Mouse (Mus musculus): Measurements from ENCODE around the gene Ecel1.
A peak's percentile ranks its signal among the peaks of the same experiment; 100 is the strongest.

The Ecel1 gene

DNA sequence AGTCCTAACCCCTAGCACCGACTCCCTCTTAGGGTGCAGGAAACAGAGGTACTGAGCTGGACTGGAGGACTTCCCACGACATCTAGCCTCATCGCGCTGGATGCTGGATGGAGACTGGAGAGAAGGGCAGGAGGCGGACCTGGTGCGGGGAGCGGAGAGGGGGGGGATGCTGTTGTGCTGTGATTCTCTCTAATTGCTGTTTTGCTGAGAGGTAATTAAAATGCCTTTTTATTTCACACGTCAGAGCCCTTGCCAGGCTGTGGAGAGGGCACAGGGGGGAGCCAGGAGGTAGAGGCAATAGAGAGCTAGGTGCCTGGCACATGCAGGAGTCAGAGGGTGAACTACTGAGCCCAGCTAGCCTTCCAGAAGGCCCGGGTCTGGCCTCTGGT lies 8.5 kb upstream of the Ecel1 start:
- no peak for DNase-seq

DNA sequence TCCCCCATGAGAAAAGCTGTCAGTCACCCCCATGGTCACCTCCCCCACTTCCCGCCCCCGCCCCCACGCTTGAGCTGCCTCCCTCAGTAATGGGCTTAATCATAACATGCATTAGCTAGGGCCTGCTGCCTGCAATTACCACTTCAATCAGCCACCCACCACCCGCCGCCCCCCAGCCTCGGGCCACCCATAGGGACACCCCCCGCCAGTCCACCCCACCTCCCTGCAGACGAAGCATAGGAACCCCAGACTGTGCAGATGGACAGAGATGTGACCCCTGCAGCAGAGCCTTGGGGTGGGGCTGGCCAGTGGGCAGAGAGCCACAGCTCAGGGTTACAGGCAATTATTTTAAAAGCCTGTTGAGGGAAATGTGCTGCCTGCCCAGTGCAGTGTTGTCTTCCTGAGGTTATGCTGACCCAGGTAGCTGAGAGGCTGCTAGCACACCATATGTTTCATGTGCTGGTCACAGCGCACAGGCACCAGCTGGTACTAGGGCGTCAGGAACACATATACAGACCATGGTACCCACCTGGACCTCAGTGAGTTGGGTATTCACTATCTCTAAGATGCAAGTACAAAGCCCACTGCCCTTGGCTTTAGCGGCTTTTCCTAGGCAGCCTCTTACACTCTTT lies 8.0 kb upstream of the Ecel1 start:
- no peak for DNase-seq

DNA sequence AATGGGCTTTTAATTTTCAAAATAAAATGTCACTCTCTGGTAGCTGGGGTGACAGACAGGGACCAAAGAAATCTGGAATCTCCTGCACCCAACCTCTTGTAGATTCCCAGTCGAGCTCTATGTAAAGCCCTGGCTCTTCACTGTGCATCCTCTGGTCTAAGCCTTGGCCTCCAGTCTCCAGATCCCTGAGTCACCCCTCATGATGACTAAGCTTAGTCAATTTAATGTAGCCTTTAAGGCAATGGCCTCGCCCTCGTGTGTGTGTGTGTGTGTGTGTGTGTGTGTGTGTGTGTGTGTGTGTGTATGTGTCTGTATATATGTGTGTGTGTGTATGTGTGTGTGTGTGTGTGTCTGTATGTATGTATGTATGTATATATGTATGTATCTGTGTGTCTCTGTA lies 3.1 kb upstream of the Ecel1 start:
- DNase-seq: no peak

DNA sequence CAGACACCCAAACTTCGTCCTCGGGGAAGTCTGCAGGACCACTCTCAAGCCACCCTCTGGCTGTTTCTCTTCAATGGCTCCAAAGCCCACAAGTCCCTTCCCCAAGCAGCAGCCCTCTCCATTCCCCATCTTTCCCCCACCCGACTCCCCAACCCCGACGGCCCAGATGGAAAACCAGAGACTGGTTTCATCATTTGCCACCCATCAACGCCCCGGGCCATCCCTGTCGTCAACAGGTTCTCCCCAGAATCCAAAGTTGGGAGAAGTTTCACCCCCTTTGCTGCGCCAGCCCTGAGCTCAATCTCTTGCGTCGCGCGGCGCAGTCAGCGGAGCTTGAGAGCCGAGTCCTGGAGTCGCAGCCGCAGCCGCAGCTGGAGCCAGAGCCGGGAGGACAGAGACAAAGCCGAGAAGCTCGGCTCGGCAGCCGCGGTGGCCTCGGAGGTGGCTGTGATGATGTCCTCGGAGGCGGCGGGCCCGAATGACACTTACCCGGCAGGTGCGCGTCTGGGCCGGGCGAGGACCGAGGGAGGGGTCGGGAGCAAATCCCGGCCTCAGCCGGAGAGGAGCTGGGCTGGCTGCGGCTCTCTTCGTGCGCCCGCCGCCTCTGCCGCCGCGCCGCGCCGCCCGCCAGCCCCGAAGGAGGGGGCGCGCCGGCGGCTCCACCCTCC lies 656 bp downstream of the Ecel1 start:
- DNase-seq: peak; percentile 19

DNA sequence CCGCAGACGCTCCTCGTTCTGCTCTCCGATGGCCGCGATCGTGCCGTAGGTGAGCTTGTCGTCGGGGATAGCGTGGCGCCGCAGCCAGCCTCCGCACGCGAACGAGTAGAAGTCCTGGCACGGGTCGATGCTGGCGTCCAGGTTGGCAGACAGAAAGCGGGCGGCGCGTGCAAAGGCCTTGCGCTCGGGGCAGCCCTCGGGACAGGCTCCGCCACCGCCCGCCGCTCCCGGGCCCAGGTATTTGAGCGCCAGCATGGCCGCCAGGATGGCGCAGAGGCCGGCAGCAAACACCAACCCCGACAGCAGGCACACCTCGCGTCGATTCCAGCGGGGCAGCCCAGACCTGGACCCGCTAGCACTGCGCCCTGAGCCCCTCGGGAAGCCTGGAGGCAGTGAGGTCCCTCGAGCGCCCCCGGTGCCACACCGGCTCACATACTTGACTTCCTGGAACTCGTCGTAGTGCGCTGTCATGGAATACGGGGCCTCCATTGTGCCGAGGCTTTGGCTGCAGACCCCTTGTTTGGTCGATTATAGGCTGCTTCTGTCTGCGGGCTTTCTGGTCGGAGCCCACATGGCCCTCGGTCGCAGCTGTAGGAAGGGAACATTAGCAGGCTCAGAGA lies 1.7 kb downstream of the Ecel1 start:
- no peak for DNase-seq

DNA sequence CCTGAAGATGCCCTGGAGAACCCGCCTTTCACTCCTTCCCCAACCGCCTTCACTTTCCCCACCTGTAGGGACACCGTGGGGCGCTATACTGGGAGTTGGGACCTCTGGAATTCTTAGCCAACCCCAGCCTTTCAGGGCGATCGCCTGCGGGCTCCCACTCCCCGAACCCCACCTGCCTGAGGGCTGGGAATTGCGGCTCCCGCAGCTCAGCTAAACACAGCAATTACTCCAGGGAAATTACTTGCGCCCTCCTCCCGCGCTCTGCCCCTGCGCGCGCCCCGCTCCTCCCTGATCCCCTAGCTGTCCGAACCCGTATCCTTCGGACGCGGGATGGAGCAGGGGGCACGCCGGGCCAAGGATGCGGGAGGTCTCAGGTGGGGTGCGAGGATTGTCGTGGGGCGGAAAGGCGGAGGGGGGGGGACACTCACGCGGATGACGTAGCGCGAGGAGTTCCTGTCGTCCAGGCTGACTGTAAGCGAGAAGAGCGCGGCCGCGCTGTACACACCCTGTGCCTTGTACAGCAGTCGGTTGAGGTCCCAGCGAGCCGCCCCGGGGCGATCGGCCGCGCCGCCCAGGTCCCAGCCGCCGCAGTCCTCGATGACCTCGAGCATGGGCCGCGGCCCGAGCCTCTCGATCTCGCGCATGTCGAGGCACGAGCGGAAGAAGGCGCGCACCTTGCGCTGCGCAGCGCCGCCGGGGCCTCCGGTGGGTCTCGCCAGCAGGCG lies 2.4 kb downstream of the Ecel1 start:
- DNase-seq: no peak

DNA sequence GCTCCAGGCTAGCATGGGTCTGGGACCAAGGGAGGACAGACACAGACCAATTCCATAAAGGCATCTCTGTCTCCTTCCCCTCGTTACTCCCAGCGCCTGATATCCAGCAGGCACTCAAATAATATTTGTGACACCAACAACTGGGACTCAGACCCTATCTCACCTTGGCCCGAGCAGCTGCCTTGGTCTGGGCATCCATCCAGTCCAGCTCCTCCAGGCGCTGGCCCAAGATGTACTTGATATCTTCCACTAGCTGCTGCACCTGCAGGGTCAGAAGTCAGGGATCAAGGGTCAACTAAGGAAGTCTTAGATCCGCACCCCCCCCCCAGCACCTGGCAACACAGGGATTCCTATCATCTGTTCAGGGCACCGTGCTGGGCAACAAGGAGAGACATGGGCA lies 5.0 kb downstream of the Ecel1 start:
- no peak for DNase-seq

DNA sequence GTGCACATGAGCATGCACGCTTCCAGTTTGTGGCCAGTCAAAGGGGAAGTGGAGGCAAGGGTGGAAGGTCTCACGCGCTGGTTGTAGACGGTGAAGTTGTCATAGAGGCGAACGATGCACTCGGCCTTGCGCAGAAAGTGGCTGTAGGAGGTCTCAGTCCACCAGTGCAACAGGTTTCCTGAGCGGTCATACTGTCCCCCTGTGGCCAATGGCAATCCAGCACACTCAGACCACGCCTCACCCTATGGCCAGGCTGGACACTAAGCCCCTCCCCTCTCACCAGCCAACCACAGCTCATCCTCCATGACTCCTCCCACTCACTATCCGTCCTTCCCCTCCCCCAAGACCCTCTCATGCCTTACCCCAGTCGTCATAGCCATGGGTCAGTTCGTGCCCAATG lies 6.9 kb downstream of the Ecel1 start:
- no peak for DNase-seq

DNA sequence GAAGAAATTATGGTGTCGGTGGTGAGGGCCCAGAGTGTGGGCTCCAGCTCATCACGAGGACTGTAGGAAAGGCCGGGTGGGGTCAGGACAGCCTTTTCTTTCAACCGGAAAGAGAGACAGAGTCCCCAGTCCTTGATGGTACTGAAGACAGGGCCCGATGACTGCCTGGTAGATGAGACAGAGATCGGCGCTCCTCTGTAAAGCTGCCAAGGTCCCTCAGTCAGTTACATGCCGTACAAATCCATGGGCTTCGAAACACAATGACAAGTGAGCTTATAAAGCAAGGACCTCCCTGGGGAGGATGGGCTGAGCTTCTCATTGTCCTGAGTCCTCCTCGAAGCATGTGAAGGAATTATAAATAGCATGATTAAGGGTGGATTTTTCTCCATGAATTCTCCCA lies 13.2 kb downstream of the Ecel1 start:
- DNase-seq: no peak

DNA sequence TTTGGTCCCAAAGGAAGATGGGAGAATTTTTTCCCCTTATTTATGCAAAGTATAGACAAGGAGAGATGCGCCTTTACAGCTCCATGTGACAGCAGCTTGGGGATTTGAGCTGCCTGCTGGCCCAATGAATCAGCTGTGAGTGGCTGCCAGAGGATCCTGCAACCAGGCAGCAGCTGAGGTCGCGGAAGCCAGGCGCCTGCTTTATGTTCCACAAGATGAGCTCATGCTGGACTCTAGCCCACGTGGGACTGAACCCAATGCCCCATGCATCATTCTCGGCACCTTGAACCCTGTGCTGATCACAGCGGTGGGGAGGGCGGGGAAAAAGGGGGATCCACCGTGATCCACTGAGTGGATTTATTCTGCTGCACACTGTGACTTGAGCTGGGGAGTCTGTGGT lies 13.9 kb downstream of the Ecel1 start:
- no peak for DNase-seq

DNA sequence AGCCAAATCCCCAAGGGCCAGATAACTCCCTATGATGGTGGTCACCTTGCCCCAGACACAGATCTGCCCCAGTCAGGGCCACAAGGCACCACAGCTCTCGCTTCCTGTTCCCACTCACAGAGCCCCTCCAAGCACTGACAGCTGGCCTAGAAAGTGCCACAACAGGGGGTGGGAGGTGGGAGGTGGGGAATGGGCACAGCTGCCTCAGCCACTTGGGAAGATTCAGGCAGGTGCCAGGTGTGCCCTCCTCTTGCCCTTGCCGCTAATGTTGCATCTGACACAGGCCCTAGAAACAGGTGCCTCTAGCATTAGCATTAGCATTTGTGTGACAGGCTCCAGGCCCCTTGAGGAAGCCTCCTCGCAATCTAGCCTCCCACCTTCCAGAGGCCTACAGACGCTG lies 14.8 kb downstream of the Ecel1 start:
- no peak for DNase-seq

DNA sequence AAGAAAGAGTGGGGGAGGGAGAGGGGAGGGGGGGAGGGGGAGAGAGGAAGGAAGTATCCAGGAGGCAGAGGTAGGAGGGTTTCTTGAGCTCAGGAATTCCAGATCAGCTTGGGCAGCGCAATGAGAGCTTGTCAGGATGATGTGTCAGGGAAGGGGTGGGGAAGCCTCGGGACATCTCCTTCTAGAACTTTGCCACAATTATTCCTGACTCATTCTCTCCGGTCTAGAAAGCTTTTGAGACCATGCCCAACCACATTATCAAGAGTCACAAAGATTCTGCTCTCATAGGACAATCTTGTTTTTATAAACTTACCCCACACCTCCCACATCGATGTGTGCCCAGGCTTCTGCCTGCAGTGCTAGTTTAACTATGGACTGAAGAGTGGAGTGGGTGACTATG lies 24.5 kb downstream of the Ecel1 start:
- no peak for DNase-seq

DNA sequence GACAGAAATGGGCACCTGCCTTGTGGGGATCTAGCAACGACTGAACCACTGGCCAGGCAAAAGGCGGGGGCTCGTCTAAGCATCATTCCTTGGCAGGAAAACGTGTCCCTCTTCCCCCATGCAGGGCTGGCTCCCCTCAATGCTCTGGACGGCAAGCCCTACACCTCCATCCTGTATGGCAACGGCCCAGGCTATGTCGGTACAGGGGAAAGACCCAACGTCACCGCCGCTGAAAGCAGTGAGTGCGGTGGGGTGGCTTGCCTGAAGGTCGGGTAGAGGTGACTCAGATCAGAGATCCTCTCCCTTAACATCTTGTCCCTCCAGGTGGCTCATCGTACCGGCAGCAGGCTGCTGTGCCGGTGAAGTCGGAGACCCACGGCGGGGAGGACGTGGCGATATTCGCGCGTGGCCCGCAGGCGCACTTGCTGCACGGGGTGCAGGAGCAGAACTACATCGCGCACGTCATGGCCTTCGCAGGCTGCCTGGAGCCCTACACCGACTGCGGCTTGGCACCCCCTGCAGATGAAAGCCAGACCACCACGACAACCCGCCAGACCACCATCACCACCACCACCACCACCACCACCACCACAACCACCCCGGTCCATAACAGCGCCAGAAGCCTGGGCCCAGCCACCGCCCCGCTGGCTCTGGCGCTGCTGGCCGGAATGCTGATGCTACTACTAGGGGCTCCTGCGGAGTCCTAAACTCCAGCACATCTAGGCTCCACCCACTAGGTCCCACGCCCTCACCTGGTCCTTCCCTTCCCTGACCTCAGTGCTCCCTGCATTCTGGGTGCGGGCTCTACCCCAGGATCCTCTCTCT lies 28.9 kb downstream of the Ecel1 start:
- peak; percentile 45 for DNase-seq

DNA sequence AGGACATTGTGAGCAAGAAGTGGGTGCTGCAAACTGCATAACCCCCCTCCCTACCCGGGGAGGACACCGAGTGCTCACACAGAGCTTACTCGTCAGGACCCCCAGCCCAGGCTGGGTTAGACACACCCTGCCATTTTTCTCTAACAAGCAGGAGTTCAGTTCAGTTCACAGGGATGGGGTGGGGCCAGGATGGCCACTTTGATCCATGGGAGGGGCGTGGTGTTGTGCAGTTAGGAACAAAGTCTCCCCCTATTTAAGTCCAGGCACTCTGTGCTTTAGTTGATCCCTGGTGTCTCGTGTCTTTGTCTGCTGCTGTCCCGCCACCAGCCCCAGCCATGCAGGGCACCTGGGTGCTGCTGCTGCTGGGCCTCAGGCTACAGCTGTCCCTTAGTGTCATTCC lies 31.6 kb downstream of the Ecel1 start, which contains the start of gene Akp3:
Gene Akp3, plus strand, starts transcription at position 301 of the 400 bp plus-strand sequence.
- no peak for DNase-seq

DNA sequence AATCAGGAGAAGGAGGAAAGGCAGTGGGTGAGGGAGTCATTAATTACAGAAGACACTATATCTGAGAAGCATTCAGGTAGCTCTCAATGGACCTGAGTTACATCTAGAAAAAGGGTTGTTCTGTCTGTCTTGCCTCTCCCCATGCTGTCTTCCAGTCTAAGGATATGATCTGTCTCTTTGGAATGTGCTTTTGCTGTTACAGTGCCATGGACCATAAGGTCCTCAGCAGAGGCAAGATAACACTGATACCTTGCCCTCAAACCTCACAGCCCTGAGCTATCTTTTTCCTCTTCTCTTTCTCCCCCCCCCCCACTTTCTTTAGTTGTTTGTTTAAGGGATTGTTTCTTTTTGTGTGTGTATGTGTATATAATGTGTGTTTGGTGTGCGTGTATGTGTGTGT lies 41.5 kb downstream of the Ecel1 start:
- DNase-seq: no peak

DNA sequence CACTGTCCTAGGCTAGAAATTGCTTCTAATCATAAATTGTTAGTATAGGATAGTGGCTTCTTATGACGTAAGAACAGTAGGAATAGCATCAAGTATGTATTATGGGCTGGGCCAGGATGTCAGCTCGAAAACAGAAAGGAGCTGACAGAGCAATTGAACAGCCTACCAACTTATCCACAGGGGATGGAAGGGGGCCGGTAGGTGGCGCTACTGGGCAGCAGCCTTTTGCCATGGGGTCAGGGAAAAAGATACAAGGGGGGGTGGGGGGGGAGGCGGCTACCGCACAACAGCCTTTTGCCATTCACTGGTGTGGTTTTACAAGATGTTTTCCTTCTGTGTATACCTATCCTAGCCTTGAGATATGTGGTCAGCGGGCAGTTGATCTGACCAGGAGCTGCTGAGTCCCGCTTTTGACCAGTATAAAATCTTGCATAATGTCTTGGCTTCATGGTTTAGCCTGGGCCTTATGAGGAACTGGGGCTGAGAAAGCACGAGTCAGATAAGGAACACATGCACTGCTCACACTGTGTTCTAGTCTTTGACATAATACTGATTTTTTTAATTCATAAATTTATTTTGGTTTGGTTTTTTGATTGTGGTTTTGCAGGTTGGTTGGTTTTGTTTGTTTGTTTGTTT lies 44.5 kb downstream of the Ecel1 start:
- no peak for DNase-seq

DNA sequence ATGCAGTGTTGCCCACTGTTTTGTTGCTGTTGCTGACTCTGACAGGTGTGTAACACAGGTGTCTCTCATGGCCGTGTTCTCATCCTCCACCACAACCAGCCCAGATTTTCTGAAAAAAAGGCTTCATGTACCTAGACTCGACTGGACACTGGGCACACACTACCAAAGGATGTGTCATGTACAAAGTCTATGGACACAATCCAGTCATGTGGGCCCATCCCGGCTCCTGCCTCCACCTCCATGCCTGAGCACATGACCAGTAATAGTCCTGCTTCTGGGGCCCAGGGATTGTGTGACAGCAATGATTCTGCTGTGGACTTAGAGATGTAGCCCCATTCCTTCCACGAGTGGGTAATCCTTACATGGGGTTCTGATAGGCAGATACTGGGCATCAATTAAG lies 47.8 kb downstream of the Ecel1 start:
- no peak for DNase-seq

DNA sequence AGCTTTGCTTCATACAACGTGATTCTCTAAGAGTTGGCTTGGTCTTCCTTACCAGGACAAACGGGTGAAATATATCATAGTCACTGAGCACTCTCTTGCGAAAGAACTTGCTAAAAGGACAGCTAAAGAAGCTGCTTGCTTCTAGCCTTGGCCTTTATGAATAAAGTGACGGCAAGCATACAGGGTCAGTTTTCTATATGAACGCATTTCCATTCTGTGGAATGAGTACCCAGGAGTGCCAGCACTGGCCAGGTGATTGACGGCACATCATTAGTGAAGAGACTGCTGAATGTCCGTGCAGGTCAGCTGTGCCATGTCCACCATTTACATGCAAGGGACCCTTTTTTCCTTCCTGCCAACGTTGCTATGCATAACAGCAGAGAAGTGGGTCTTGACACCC lies 49.8 kb downstream of the Ecel1 start:
- DNase-seq: no peak

DNA sequence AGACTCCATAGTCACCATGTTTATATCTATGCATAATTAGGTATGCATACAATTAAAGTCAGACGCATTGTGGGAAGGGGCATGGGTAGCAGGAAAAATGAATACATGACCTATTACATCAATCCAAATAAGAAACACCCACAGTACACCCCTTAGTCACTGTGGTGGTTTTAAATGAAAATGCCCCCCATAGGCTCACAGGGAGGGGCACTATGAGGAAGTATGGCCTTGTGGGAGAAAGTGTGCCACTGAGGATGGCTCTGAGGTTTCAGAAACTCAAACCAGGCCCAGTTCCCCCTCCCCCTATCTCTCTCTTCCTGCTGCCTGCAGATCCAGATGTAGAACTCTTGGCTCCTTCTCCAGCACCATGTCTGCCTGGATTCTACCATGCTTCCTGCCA lies 52.4 kb downstream of the Ecel1 start:
- DNase-seq: no peak

DNA sequence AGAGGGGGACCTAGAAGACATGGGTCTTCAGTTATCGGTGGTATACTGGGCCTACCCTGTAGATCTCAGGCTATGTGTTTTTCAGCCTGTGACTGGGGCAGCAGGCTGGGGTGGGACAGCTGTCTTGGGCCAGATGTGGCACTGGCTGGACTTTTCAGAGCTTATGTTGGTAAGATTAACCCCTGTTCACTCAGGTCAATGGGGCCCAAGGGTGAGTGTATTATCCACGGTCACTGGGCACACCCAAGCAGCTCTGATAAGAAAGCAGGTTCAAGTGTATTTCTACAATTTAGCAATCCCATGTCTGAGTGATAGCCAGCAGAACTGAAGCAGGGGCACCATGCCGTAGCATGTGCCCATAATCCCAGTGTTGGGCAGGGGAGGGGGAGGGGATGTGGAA lies 54.2 kb downstream of the Ecel1 start:
- no peak for DNase-seq

DNA sequence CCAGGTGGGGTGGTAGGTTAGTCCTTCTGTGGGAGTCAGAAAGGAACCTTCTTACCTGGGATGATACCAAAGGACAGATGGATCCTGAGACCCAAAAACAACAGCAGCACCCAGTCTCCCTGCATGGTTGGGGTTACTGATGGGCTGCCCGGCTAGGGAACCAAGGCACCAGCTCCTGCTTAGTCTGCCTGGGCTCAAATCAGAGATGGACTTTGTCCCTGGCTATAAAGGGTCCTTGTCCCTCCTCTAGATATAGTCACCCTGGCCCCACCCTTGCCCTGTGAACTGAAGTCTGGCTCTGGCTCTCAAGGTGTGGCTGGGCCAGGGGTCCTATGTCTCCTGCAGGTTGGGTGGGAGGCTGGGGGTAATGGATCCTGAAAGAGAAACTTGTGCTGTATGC lies 54.9 kb downstream of the Ecel1 start, which contains the start of gene Alpi:
Gene Alpi, minus strand, starts transcription at position 196 of the 400 bp plus-strand sequence.
- no peak for DNase-seq

DNA sequence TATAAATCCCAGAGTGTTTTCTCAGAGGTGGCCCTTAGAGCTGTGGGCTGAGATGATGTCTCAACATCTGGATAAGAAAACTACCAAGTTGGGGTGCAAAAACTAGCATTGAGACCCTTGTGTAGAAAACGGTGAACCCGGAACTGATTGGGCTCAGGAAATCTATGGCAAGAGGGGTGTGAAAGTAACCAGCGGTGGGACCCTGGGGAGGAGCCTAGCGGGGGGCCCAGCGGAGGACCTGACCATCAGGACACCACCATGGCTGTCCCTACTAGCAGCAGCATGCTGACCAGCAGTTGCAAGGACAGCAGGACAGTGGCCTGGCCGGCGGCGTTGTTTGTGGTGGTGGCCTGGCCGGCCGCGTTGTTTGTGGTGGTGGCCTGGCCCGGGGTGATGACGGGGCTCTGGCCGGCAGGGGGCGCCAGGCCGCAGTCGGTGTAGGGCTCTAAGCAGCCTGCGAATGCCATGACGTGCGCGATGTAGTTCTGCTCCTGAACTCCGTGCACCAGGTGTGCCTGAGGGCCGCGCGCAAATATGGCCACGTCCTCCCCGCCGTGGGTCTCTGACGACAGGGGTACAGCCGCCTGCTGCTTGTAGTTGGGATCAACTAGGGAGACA lies 57.9 kb downstream of the Ecel1 start:
- peak; percentile 30 for DNase-seq

Data from right cerebral cortex, adult 18-20 months (tissue).